Mouse (Mus musculus) liver, embryonic 14.5 days (tissue): ENCODE measurements at regions not wholly inside any gene's neighbourhood (a gene's known extent, or its start where the extent isn't known, plus 50 kb on each side); places are given as distances from the start of the nearest gene placed in this dataset.

Experiments used
- CTCF ChIP-seq: IDR thresholded peaks from 2 replicates; pipeline ENCODE4 v1.5.1; 2016; ENCODE audit warnings: antibody characterized with exemption, low read depth, control low read depth
- EP300 ChIP-seq: IDR thresholded peaks from 2 replicates; pipeline ENCODE4 v1.6.1; 2016; ENCODE audit warnings: antibody characterized with exemption, low read depth

DNA sequence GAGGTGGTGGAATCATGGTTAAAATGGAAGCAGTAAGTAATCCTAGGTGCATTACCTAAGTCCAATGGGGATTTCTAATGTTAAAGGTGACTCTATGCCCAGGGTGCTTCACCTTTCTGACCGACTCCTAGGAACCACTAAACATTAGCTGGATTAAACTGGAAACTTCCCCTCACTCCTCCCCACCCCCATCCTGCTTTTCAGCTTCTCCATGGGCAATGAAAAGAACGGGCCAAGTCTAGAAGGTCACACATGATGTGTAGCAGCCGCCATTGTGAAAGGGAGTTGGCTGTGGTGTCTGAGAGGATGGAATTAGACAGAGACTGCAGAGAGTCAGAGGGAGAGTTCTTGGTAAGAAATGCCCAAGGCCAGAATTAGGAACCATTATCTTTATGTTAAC is 479.8 kb downstream of the Ptprc start:
- TF ChIP-seq CTCF (no peak), EP300 (no peak)
